Mouse (Mus musculus): Measurements from ENCODE around the gene Primpol. TPM values are rescaled to one million over a fixed set of nuclear protein-coding genes. Genes with fewer than 3 reads are reported as not detected.

Gene Primpol
- polyA plus RNA-seq, 1 experiment from 2014 or later, result 13.8 TPM

- ATAC-seq (ENCODE audit: insufficient read depth, low FRiP score, low read depth), result no peak
- H3K4me1 ChIP-seq, result no peaks in the 10 kb centered on the region
- no peak overlapping the region for H3K9ac ChIP-seq
- 58% methylated on average over 10 of the region's 10 CpGs for WGBS
- H3K4me2 ChIP-seq, result no peak overlapping the region
- H3K36me3 ChIP-seq, result peaks cover 15% of the 10 kb centered on the region; the same call in 1 of the 2 replicates
- no peaks in the 10 kb centered on the region for H3K9me3 ChIP-seq
- no peaks in the 10 kb centered on the region for H3K27me3 ChIP-seq (replicated peaks)
- H3K27ac ChIP-seq, result no peak overlapping the region
- no peak overlapping the region for H3K4me3 ChIP-seq (replicated peaks)
Observed at GRCm38 (mm10) chr8:46600959-46601707, 15.9 kb downstream of the Primpol start.

- Histone ChIP-seq H3K4me3 (replicated peaks) (no peak overlapping the region), H3K4me1 (no peaks in the 10 kb centered on the region), H3K9me3 (no peaks in the 10 kb centered on the region), H3K4me2 (no peak overlapping the region), H3K27ac (no peak overlapping the region), H3K36me3 (peaks cover 9% of the 10 kb centered on the region; the same call in 1 of the 2 replicates), H3K9ac (no peak overlapping the region), H3K27me3 (replicated peaks) (no peaks in the 10 kb centered on the region)
- no peak for ATAC-seq (ENCODE audit: insufficient read depth, low FRiP score, low read depth)
- 84% methylated on average over 7 of the region's 7 CpGs for WGBS
Observed at GRCm38 (mm10) chr8:46599314-46599904, 17.6 kb downstream of the Primpol start.

- H3K9ac ChIP-seq, result no peak overlapping the region
- H3K9me3 ChIP-seq, result no peaks in the 10 kb centered on the region
- peaks cover 9% of the 10 kb centered on the region; the same call in 1 of the 2 replicates for H3K36me3 ChIP-seq
- 92% methylated on average over 5 of the region's 5 CpGs for WGBS
- H3K4me1 ChIP-seq, result no peaks in the 10 kb centered on the region
- ATAC-seq (ENCODE audit: insufficient read depth, low FRiP score, low read depth), result no peak
- H3K27ac ChIP-seq, result no peak overlapping the region
- H3K4me2 ChIP-seq, result no peak overlapping the region
- H3K27me3 ChIP-seq (replicated peaks), result no peaks in the 10 kb centered on the region
- H3K4me3 ChIP-seq (replicated peaks), result no peak overlapping the region
Observed at GRCm38 (mm10) chr8:46598753-46599152, 18.3 kb downstream of the Primpol start.

GRCm38 (mm10) chr8:46598114-46598513 is 18.9 kb downstream of the Primpol start:
- Histone ChIP-seq H3K4me1 (no peaks in the 10 kb centered on the region), H3K4me3 (replicated peaks) (no peak overlapping the region), H3K9ac (no peak overlapping the region), H3K4me2 (no peak overlapping the region), H3K36me3 (peaks cover 9% of the 10 kb centered on the region; the same call in 1 of the 2 replicates), H3K9me3 (no peaks in the 10 kb centered on the region), H3K27ac (no peak overlapping the region), H3K27me3 (replicated peaks) (no peaks in the 10 kb centered on the region)
- ATAC-seq (ENCODE audit: insufficient read depth, low FRiP score, low read depth), result no peak
- 72% methylated on average over 2 of the region's 2 CpGs for WGBS

GRCm38 (mm10) chr8:46597411-46597810 is 19.6 kb downstream of the Primpol start:
- Histone ChIP-seq H3K4me1 (no peaks in the 10 kb centered on the region), H3K36me3 (peaks cover 9% of the 10 kb centered on the region; the same call in 1 of the 2 replicates), H3K27me3 (replicated peaks) (no peaks in the 10 kb centered on the region), H3K9me3 (no peaks in the 10 kb centered on the region), H3K9ac (no peak overlapping the region), H3K4me2 (no peak overlapping the region), H3K27ac (no peak overlapping the region), H3K4me3 (replicated peaks) (no peak overlapping the region)
- ATAC-seq (ENCODE audit: insufficient read depth, low FRiP score, low read depth), result no peak
- WGBS, result 40% methylated on average over 2 of the region's 2 CpGs

- Histone ChIP-seq H3K36me3 (peaks cover 9% of the 10 kb centered on the region; the same call in 1 of the 2 replicates), H3K9ac (no peak overlapping the region), H3K27me3 (replicated peaks) (no peaks in the 10 kb centered on the region), H3K27ac (no peak overlapping the region), H3K9me3 (no peaks in the 10 kb centered on the region), H3K4me1 (no peaks in the 10 kb centered on the region), H3K4me2 (no peak overlapping the region), H3K4me3 (replicated peaks) (no peak overlapping the region)
- ATAC-seq (ENCODE audit: insufficient read depth, low FRiP score, low read depth), result no peak
- WGBS, result 81% methylated on average over 2 of the region's 2 CpGs
Observed at GRCm38 (mm10) chr8:46596530-46596929, 20.5 kb downstream of the Primpol start.

GRCm38 (mm10) chr8:46595593-46595992 is 21.4 kb downstream of the Primpol start:
- Histone ChIP-seq H3K9ac (no peak overlapping the region), H3K36me3 (peaks cover 9% of the 10 kb centered on the region; the same call in 1 of the 2 replicates), H3K27ac (no peak overlapping the region), H3K4me2 (no peak overlapping the region), H3K27me3 (replicated peaks) (no peaks in the 10 kb centered on the region), H3K4me3 (replicated peaks) (no peak overlapping the region), H3K4me1 (no peaks in the 10 kb centered on the region), H3K9me3 (no peaks in the 10 kb centered on the region)
- WGBS, result 89% methylated on average over 2 of the region's 2 CpGs
- ATAC-seq (ENCODE audit: insufficient read depth, low FRiP score, low read depth), result no peak

- H3K27me3 ChIP-seq (replicated peaks), result no peaks in the 10 kb centered on the region
- H3K27ac ChIP-seq, result no peak overlapping the region
- 85% methylated on average over 2 of the region's 2 CpGs for WGBS
- H3K36me3 ChIP-seq, result peaks cover 9% of the 10 kb centered on the region; the same call in 1 of the 2 replicates
- H3K4me2 ChIP-seq, result no peak overlapping the region
- H3K4me3 ChIP-seq (replicated peaks), result no peak overlapping the region
- H3K9me3 ChIP-seq, result no peaks in the 10 kb centered on the region
- H3K4me1 ChIP-seq, result no peaks in the 10 kb centered on the region
- ATAC-seq (ENCODE audit: insufficient read depth, low FRiP score, low read depth), result no peak
- no peak overlapping the region for H3K9ac ChIP-seq
Observed at GRCm38 (mm10) chr8:46593772-46594171, 23.2 kb downstream of the Primpol start.

GRCm38 (mm10) chr8:46593067-46593466 is 23.9 kb downstream of the Primpol start:
- no peak overlapping the region for H3K4me3 ChIP-seq (replicated peaks)
- ATAC-seq (ENCODE audit: insufficient read depth, low FRiP score, low read depth), result no peak
- no peaks in the 10 kb centered on the region for H3K9me3 ChIP-seq
- no peak overlapping the region for H3K4me2 ChIP-seq
- no peak overlapping the region for H3K9ac ChIP-seq
- WGBS, result 71% methylated on average over 8 of the region's 8 CpGs
- H3K27ac ChIP-seq, result no peak overlapping the region
- H3K4me1 ChIP-seq, result no peaks in the 10 kb centered on the region
- peaks cover 7% of the 10 kb centered on the region; the same call in 1 of the 2 replicates for H3K36me3 ChIP-seq
- H3K27me3 ChIP-seq (replicated peaks), result no peaks in the 10 kb centered on the region

GRCm38 (mm10) chr8:46588663-46589062 is 28.3 kb downstream of the Primpol start:
- no peaks in the 10 kb centered on the region for H3K27me3 ChIP-seq (replicated peaks)
- WGBS, result 80% methylated on average over 2 of the region's 2 CpGs
- no peak overlapping the region for H3K27ac ChIP-seq
- H3K9ac ChIP-seq, result no peak overlapping the region
- no peak overlapping the region for H3K4me3 ChIP-seq (replicated peaks)
- H3K36me3 ChIP-seq, result no peaks in the 10 kb centered on the region
- ATAC-seq (ENCODE audit: insufficient read depth, low FRiP score, low read depth), result no peak
- H3K9me3 ChIP-seq, result no peaks in the 10 kb centered on the region
- H3K4me1 ChIP-seq, result no peaks in the 10 kb centered on the region
- no peak overlapping the region for H3K4me2 ChIP-seq

- Histone ChIP-seq H3K36me3 (no peaks in the 10 kb centered on the region), H3K27ac (no peak overlapping the region), H3K4me1 (no peaks in the 10 kb centered on the region), H3K4me2 (no peak overlapping the region), H3K9ac (no peak overlapping the region), H3K4me3 (replicated peaks) (no peak overlapping the region), H3K9me3 (no peaks in the 10 kb centered on the region), H3K27me3 (replicated peaks) (no peaks in the 10 kb centered on the region)
- no peak; the same call in 1 of the 2 replicates for ATAC-seq (ENCODE audit: insufficient read depth, low FRiP score, low read depth)
- WGBS, result 75% methylated on average over 5 of the region's 5 CpGs
Observed at GRCm38 (mm10) chr8:46587911-46588310, 29.1 kb downstream of the Primpol start.

- no peaks in the 10 kb centered on the region for H3K9me3 ChIP-seq
- H3K4me3 ChIP-seq (replicated peaks), result no peak overlapping the region
- no peaks in the 10 kb centered on the region for H3K27me3 ChIP-seq (replicated peaks)
- no peaks in the 10 kb centered on the region for H3K4me1 ChIP-seq
- ATAC-seq (ENCODE audit: insufficient read depth, low FRiP score, low read depth), result no peak
- H3K36me3 ChIP-seq, result 0 out of 2 replicates have a peak, but pooled peaks cover 4% of the 10 kb centered on the region
- H3K27ac ChIP-seq, result no peak overlapping the region
- H3K4me2 ChIP-seq, result no peak overlapping the region
- WGBS, result 75% methylated on average over 3 of the region's 3 CpGs
- no peak overlapping the region for H3K9ac ChIP-seq
Observed at GRCm38 (mm10) chr8:46585576-46585975, 31.4 kb downstream of the Primpol start.

Measured in stomach, embryonic 15.5 days (tissue).